Mouse (Mus musculus) midbrain, embryonic 13.5 days (tissue): ENCODE results near the gene Mylpf. TPM values are rescaled to one million over a fixed set of nuclear protein-coding genes. Genes with fewer than 3 reads are reported as not detected.

ENCODE experiments used
- ATAC-seq: fragments of 200-750 bp; cut with Nextera tagmentation; 2 replicates; pipeline ENCODE4 v1.8.0; 2017; ENCODE audit warnings: mild to moderate bottlenecking, moderate TSS enrichment, moderate library complexity
- H3K27ac ChIP-seq: fragments of 300-500 bp; sonication (generic); 2 replicates; pipeline ENCODE4 v1.5.1; 2015; ENCODE audit warnings: inconsistent platforms, mild to moderate bottlenecking, moderate library complexity
- H3K27me3 ChIP-seq: fragments of 300-500 bp; sonication (generic); 2 replicates; pipeline ENCODE4 v1.6.1; 2015; ENCODE audit warnings: mild to moderate bottlenecking, inconsistent platforms
- H3K36me3 ChIP-seq: fragments of 300-500 bp; sonication (generic); 2 replicates; pipeline ENCODE4 v1.6.1; 2015; ENCODE audit warnings: mild to moderate bottlenecking, inconsistent platforms
- H3K4me1 ChIP-seq: fragments of 300-500 bp; sonication (generic); replicated peaks from 2 replicates; pipeline ENCODE4 v1.6.1; 2015; ENCODE audit warnings: inconsistent platforms
- H3K4me2 ChIP-seq: fragments of 300-500 bp; sonication (generic); replicated peaks from 2 replicates; pipeline ENCODE4 v1.6.1; 2015; ENCODE audit warnings: moderate library complexity, mild to moderate bottlenecking, inconsistent platforms
- H3K4me3 ChIP-seq: fragments of 300-500 bp; sonication (generic); replicated peaks from 2 replicates; pipeline ENCODE4 v1.5.1; 2015; ENCODE audit warnings: mild to moderate bottlenecking, inconsistent platforms
- H3K9ac ChIP-seq: fragments of 300-500 bp; sonication (generic); replicated peaks from 2 replicates; pipeline ENCODE4 v1.6.1; 2015; ENCODE audit warnings: mild to moderate bottlenecking, inconsistent platforms
- H3K9me3 ChIP-seq: fragments of 300-500 bp; sonication (generic); 2 replicates; pipeline ENCODE4 v1.6.1; 2016; ENCODE audit warnings: mild to moderate bottlenecking, inconsistent platforms
- WGBS: fragments of 180-500 bp; shearing (Covaris S2); methylation state at CpG from one replicate; pipeline ENCODE4 v1.1.7; 2015; 5-methylcytosine and 5-hydroxymethylcytosine counted together
- polyA plus RNA-seq: library from polyadenylated mRNA; unstranded; fragments of >200 nt; fragmentation: Nextera tagmentation; extraction: Ambion mirVana; gene quantifications from 2 replicates; pipeline ENCODE4 v1.2.1, GENCODE M21; 2015

Gene Mylpf
- polyA plus RNA-seq, 1 experiment from 2014 or later: 8.5 TPM

- ATAC-seq: no peak
- Histone ChIP-seq H3K27ac (peak overlapping the region; percentile 85; the same call in 1 of the 2 replicates), H3K4me1 (peaks cover 35% of the 10 kb centered on the region), H3K9me3 (0 out of 2 replicates have a peak, but pooled peaks cover 2% of the 10 kb centered on the region), H3K9ac (no peak overlapping the region), H3K4me2 (peak overlapping the region; percentile 57), H3K36me3 (0 out of 2 replicates have a peak, but pooled peaks cover 6% of the 10 kb centered on the region), H3K27me3 (0 out of 2 replicates have a peak, but pooled peaks cover 4% of the 10 kb centered on the region), H3K4me3 (0 out of 2 replicates have a peak overlapping the region, but pooled peaks have one; percentile 93)
- 82% methylated on average over 5 of the region's 5 CpGs for WGBS
These were observed 1.2 kb downstream of the Mylpf start for GRCm38 (mm10) chr7:127209851-127210250.

- Histone ChIP-seq H3K4me3 (no peak overlapping the region), H3K9me3 (0 out of 2 replicates have a peak, but pooled peaks cover 2% of the 10 kb centered on the region), H3K36me3 (0 out of 2 replicates have a peak, but pooled peaks cover 2% of the 10 kb centered on the region), H3K27ac (no peak overlapping the region), H3K27me3 (0 out of 2 replicates have a peak, but pooled peaks cover 8% of the 10 kb centered on the region), H3K4me2 (no peak overlapping the region), H3K4me1 (peaks cover 34% of the 10 kb centered on the region), H3K9ac (no peak overlapping the region)
- WGBS: 98% methylated on average over 4 of the region's 4 CpGs
- ATAC-seq: no peak
These were observed 1.6 kb downstream of the Mylpf start for GRCm38 (mm10) chr7:127210266-127210665.

GRCm38 (mm10) chr7:127211014-127211745 lies 2.5 kb downstream of the Mylpf start:
- no peak overlapping the region for H3K27ac ChIP-seq
- no peaks in the 10 kb centered on the region for H3K36me3 ChIP-seq
- no peaks in the 10 kb centered on the region for H3K9me3 ChIP-seq
- H3K4me1 ChIP-seq: peaks cover 26% of the 10 kb centered on the region
- no peak overlapping the region for H3K4me2 ChIP-seq
- no peak overlapping the region for H3K9ac ChIP-seq
- WGBS: 77% methylated on average over 5 of the region's 5 CpGs
- ATAC-seq: no peak
- 0 out of 2 replicates have a peak, but pooled peaks cover 8% of the 10 kb centered on the region for H3K27me3 ChIP-seq
- no peak overlapping the region for H3K4me3 ChIP-seq

GRCm38 (mm10) chr7:127212432-127213250 lies 4.0 kb downstream of the Mylpf start:
- H3K27me3 ChIP-seq: 0 out of 2 replicates have a peak, but pooled peaks cover 8% of the 10 kb centered on the region
- H3K4me3 ChIP-seq: no peak overlapping the region
- no peaks in the 10 kb centered on the region for H3K9me3 ChIP-seq
- H3K4me1 ChIP-seq: peaks cover 11% of the 10 kb centered on the region
- WGBS: 94% methylated on average over 12 of the region's 12 CpGs
- ATAC-seq: no peak
- no peak overlapping the region for H3K9ac ChIP-seq
- H3K4me2 ChIP-seq: no peak overlapping the region
- no peak overlapping the region for H3K27ac ChIP-seq
- no peaks in the 10 kb centered on the region for H3K36me3 ChIP-seq

- H3K4me1 ChIP-seq: peaks cover 10% of the 10 kb centered on the region
- 0 out of 2 replicates have a peak, but pooled peaks cover 8% of the 10 kb centered on the region for H3K27me3 ChIP-seq
- H3K9ac ChIP-seq: no peak overlapping the region
- 26% methylated on average over 7 of the region's 7 CpGs for WGBS
- no peak overlapping the region for H3K27ac ChIP-seq
- no peak overlapping the region for H3K4me3 ChIP-seq
- ATAC-seq: no peak
- H3K4me2 ChIP-seq: no peak overlapping the region
- no peaks in the 10 kb centered on the region for H3K36me3 ChIP-seq
- H3K9me3 ChIP-seq: no peaks in the 10 kb centered on the region
These were observed 4.8 kb downstream of the Mylpf start for GRCm38 (mm10) chr7:127213485-127213884.

- no peak for ATAC-seq
- Histone ChIP-seq H3K9ac (no peak overlapping the region), H3K9me3 (no peaks in the 10 kb centered on the region), H3K4me2 (no peak overlapping the region), H3K27ac (no peak overlapping the region), H3K4me3 (no peak overlapping the region), H3K4me1 (peaks cover 10% of the 10 kb centered on the region), H3K27me3 (0 out of 2 replicates have a peak, but pooled peaks cover 8% of the 10 kb centered on the region), H3K36me3 (no peaks in the 10 kb centered on the region)
- WGBS: 67% methylated on average over 12 of the region's 12 CpGs
These were observed 5.2 kb downstream of the Mylpf start for GRCm38 (mm10) chr7:127213930-127214329.

- Histone ChIP-seq H3K36me3 (no peaks in the 10 kb centered on the region), H3K9me3 (no peaks in the 10 kb centered on the region), H3K4me2 (peak overlapping the region; percentile 46; the same call in 1 of the 2 replicates), H3K9ac (0 out of 2 replicates have a peak overlapping the region, but pooled peaks have one; percentile 29), H3K27ac (no peak overlapping the region), H3K4me3 (no peak overlapping the region), H3K4me1 (peaks cover 9% of the 10 kb centered on the region), H3K27me3 (0 out of 2 replicates have a peak, but pooled peaks cover 8% of the 10 kb centered on the region)
- WGBS: 27% methylated on average over 21 of the region's 21 CpGs
- no peak for ATAC-seq
These were observed 5.8 kb downstream of the Mylpf start for GRCm38 (mm10) chr7:127214521-127214920.

GRCm38 (mm10) chr7:127214981-127215871 lies 6.5 kb downstream of the Mylpf start:
- WGBS: 23% methylated on average over 33 of the region's 33 CpGs
- peak overlapping the region; percentile 46 for H3K4me2 ChIP-seq
- peaks cover 3% of the 10 kb centered on the region; the same call in 1 of the 2 replicates for H3K4me1 ChIP-seq
- H3K9ac ChIP-seq: peak overlapping the region; percentile 29; the same call in 1 of the 2 replicates
- H3K27me3 ChIP-seq: 0 out of 2 replicates have a peak, but pooled peaks cover 8% of the 10 kb centered on the region
- ATAC-seq: peak; percentile 53
- H3K4me3 ChIP-seq: peak overlapping the region; percentile 22
- no peak overlapping the region for H3K27ac ChIP-seq
- H3K9me3 ChIP-seq: no peaks in the 10 kb centered on the region
- H3K36me3 ChIP-seq: no peaks in the 10 kb centered on the region

- no peak overlapping the region for H3K4me2 ChIP-seq
- H3K36me3 ChIP-seq: no peaks in the 10 kb centered on the region
- H3K4me1 ChIP-seq: peaks cover 3% of the 10 kb centered on the region; the same call in 1 of the 2 replicates
- WGBS: 91% methylated on average over 5 of the region's 5 CpGs
- H3K27ac ChIP-seq: no peak overlapping the region
- no peaks in the 10 kb centered on the region for H3K9me3 ChIP-seq
- ATAC-seq: no peak
- H3K9ac ChIP-seq: no peak overlapping the region
- H3K4me3 ChIP-seq: no peak overlapping the region
- H3K27me3 ChIP-seq: 0 out of 2 replicates have a peak, but pooled peaks cover 8% of the 10 kb centered on the region
These were observed 7.6 kb downstream of the Mylpf start for GRCm38 (mm10) chr7:127216307-127216706.

GRCm38 (mm10) chr7:127217475-127217874 lies 8.8 kb downstream of the Mylpf start:
- H3K36me3 ChIP-seq: no peaks in the 10 kb centered on the region
- 90% methylated on average over 6 of the region's 6 CpGs for WGBS
- no peak overlapping the region for H3K4me3 ChIP-seq
- H3K9ac ChIP-seq: no peak overlapping the region
- H3K27ac ChIP-seq: no peak overlapping the region
- no peak overlapping the region for H3K4me2 ChIP-seq
- peaks cover 3% of the 10 kb centered on the region; the same call in 1 of the 2 replicates for H3K4me1 ChIP-seq
- H3K9me3 ChIP-seq: no peaks in the 10 kb centered on the region
- 0 out of 2 replicates have a peak, but pooled peaks cover 8% of the 10 kb centered on the region for H3K27me3 ChIP-seq
- no peak for ATAC-seq
